8 mouse cellular contexts compared by ENCODE assay signal in the genomic region with DNA sequence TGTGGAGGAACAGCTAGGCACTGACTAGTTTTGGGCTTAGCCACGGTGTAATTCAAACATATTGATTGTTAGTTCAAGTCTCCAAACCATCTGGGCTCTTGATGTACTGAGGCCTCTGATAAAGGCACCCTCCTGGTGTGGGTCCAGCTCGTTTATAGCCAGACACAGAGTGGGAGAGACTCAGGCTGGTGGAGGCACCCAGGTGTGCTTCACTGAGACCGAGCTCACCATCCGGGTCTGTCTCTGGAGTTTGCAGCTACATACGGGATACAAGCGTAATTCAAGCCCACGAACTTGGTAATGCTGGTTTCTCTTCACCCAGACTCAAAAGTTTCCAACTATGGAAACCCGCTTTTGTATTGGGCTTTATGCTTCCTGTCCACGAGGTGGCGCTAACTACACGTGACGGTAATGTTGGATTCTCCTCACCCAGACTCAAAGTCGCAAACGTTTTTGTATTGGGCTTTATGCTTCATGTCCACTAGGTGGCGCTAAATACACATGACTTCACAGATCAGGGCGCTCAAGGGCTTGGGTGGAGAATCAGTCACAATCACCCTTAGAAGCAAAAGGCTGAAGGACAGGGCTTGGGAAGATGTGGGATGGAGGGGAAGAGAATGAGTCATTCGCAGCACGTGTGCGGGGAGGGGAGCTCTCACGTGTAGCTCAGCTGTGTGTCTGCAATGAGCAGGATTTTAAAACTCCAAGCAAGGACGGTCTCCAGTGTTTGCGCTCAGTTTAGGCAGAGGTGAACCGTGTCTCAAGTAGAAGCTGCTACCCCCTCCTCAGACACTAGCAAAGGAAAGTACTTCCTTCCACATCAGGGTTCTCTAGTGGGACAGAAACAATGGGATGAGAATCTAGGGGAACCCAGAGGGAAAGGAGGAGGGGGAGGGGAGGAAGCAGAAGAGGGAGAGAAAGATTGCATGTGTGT. TPM values are rescaled to one million over a fixed set of nuclear protein-coding genes. Genes with fewer than 3 reads are reported as not detected.
A peak's percentile ranks its signal among the peaks of the same experiment; 100 is the strongest.
DNase-seq lines count a peak whose midpoint lies in the region; ATAC-seq and TF ChIP-seq lines count a peak whose summit lies in the region.

No protein-coding gene starts in this region.

- 0 out of 4 replicates have a peak, but pooled peaks cover 0 to 2% of the 10 kb centered on the region in 2 experiments for H3K4me1 ChIP-seq in ES-E14 (ENCODE audit: control insufficient read depth in 2 of 2, insufficient read depth in 2 of 2, low read length in 2 of 2, poor library complexity in 1 of 2)
- H3K4me1 ChIP-seq in forebrain, embryonic 16.5 days (replicated peaks; ENCODE audit: control insufficient read depth, insufficient read depth, low read length): no peaks in the 10 kb centered on the region
- no peaks in the 10 kb centered on the region for H3K4me1 ChIP-seq in thymus, adult 2 months (replicated peaks; ENCODE audit: control insufficient read depth, insufficient read depth, low read length)

- 23% methylated on average over 23 of the region's 23 CpGs for WGBS in forebrain, embryonic 16.5 days
- 25% methylated on average over 23 of the region's 23 CpGs for WGBS in thymus, adult 2 months

- no peaks in the 10 kb centered on the region for H3K36me3 ChIP-seq in ES-E14 (ENCODE audit: control insufficient read depth, insufficient read depth, low read length, poor library complexity, severe bottlenecking)
- no peaks in the 10 kb centered on the region for H3K36me3 ChIP-seq in forebrain, embryonic 16.5 days (ENCODE audit: control insufficient read depth, insufficient read depth)
- H3K36me3 ChIP-seq in thymus, adult 2 months (ENCODE audit: control insufficient read depth, insufficient read depth, low read length): no peaks in the 10 kb centered on the region

- no peaks in the 10 kb centered on the region for H3K9me3 ChIP-seq in ES-E14 (ENCODE audit: control insufficient read depth, insufficient read depth, low read depth, low read length)
- H3K9me3 ChIP-seq in forebrain, embryonic 16.5 days (ENCODE audit: control insufficient read depth, low read length): no peaks in the 10 kb centered on the region

- H3K4me2 ChIP-seq in forebrain, embryonic 16.5 days (ENCODE audit: low read length): no peak overlapping the region

- H3K27me3 ChIP-seq in forebrain, embryonic 16.5 days (replicated peaks; ENCODE audit: control insufficient read depth, insufficient read depth, low read length): no peaks in the 10 kb centered on the region
- H3K27me3 ChIP-seq in thymus, adult 2 months (ENCODE audit: control insufficient read depth, insufficient read depth, low read length): no peaks in the 10 kb centered on the region

- no peak for TF ChIP-seq CTCF in thymus, adult 2 months (IDR thresholded peaks at IDR 0.05; ENCODE audit: borderline replicate concordance, control insufficient read depth, extremely low read depth, insufficient read depth, low read length, poor library complexity)

- no peak for TF ChIP-seq POLR2A in thymus, adult 2 months (IDR thresholded peaks at IDR 0.05; ENCODE audit: control insufficient read depth, extremely low read depth, insufficient read depth, low read length, poor library complexity)

- H3K9ac ChIP-seq in ES-E14 (ENCODE audit: insufficient read depth, low read depth, low read length, poor library complexity, severe bottlenecking): no peak overlapping the region
- no peak overlapping the region for H3K9ac ChIP-seq in forebrain, embryonic 16.5 days (replicated peaks; ENCODE audit: low read depth, low read length)

- in situ Hi-C loops in ES-E14 (cut with MboI; ENCODE audit: low sequenced_read_pairs in 2 of 2, unreplicated experiment in 2 of 2): no loop called here

- peak; percentile 95 for ATAC-seq in forebrain, embryonic 16.5 days
- ATAC-seq in neutrophil, adult 5-6 weeks (ENCODE audit: extremely low read depth, insufficient number of reproducible peaks, low FRiP score, poor library complexity, severe bottlenecking): peak; percentile 65

- DNase-seq in ES-E14 (ENCODE audit: low read depth, low spot score): peak; percentile 95
- DNase-seq in cerebellum, adult 18-20 months: peak; percentile 90
- peak; percentile 30 for DNase-seq in heart, postnatal 25 days (ENCODE audit: low spot score)
- peak; percentile 86 for DNase-seq in layer of hippocampus, adult 11-12 months (ENCODE audit: low spot score)
- peak; percentile 78 to 87 for DNase-seq in lung, adult 18-20 months
- peak; percentile 70 for DNase-seq in thymus, adult 2 months

- H3K4me3 ChIP-seq in ES-E14 (ENCODE audit: insufficient read depth in 1 of 2, low read depth in 1 of 2, low read length in 2 of 2, poor library complexity in 1 of 2, severe bottlenecking in 1 of 2): no peak overlapping the region
- no peak overlapping the region for H3K4me3 ChIP-seq in forebrain, embryonic 16.5 days (replicated peaks; ENCODE audit: low read length)
- H3K4me3 ChIP-seq in thymus, adult 2 months (ENCODE audit: control insufficient read depth, insufficient read depth, low read length): no peak overlapping the region

- intact Hi-C loops in heart, postnatal 25 days (cut with DNase I): loop anchor here (2.0 to 5.0 kb wide), 2 partner anchors 131 to 1027 kb away; no protein-coding TSS in a partner anchor

- no peak overlapping the region for H3K27ac ChIP-seq in ES-E14 (ENCODE audit: insufficient read depth, low read depth, low read length, poor library complexity, severe bottlenecking)
- no peak overlapping the region for H3K27ac ChIP-seq in forebrain, embryonic 16.5 days (ENCODE audit: low read length)
- no peak overlapping the region for H3K27ac ChIP-seq in thymus, adult 2 months (ENCODE audit: control insufficient read depth, insufficient read depth, low read length)

TF ChIP-seq in ES-E14, 5 proteins besides CTCF, POLR2A, EP300 and RAD21:
- TF ChIP-seq MAFK (IDR thresholded peaks at IDR 0.05; ENCODE audit: insufficient read depth, low read depth, low read length) (peak; percentile 21; the same call in 1 of the 2 replicates), ZNF384 (IDR thresholded peaks at IDR 0.05; ENCODE audit: low read depth, low read length) (no peak), ZC3H11A (IDR thresholded peaks at IDR 0.05; ENCODE audit: borderline replicate concordance, low read depth, low read length) (peak; percentile 95)

RNA-seq across cellular contexts. Expression of a gene that starts 40.0 kb away (rescaled TPM):
- 0.04 and 0.11 TPM in 2 replicates for total RNA-seq in ES-E14 (2012; rRNA removed)
- 0.40 and 0.49 TPM in 2 replicates for polyA plus RNA-seq in forebrain, embryonic 16.5 days (2015; fragmentation: Nextera tagmentation; extraction: Ambion mirVana)
- total RNA-seq in heart, postnatal 25 days (2021): under 1 TPM; 0.60 to 0.73 TPM
- total RNA-seq in neutrophil, adult 5-6 weeks (2017): not detected in 2 replicates
- 0.03 TPM in 2 replicates for polyA plus RNA-seq in thymus, adult 2 months (2012; rRNA removed)

RNA-seq across cellular contexts. Expression of a gene that starts 44.7 kb away (rescaled TPM):
- 28.0 and 51.9 TPM in 2 replicates for total RNA-seq in ES-E14 (2012; rRNA removed)
- polyA plus RNA-seq in forebrain, embryonic 16.5 days (2015; fragmentation: Nextera tagmentation; extraction: Ambion mirVana): 18.7 and 20.5 TPM in 2 replicates
- under 1 TPM in 1 of 2 experiments, not detected in 1; 0.18 TPM for total RNA-seq in heart, postnatal 25 days (2021)
- 1.0 TPM in 1 of 2 replicates, not detected in the other for total RNA-seq in neutrophil, adult 5-6 weeks (2017)
- 1.1 and 1.6 TPM in 2 replicates for polyA plus RNA-seq in thymus, adult 2 months (2012; rRNA removed)

RNA-seq across cellular contexts. Expression of a gene that starts 52.2 kb away (rescaled TPM):
- 2.0 and 2.9 TPM in 2 replicates for total RNA-seq in ES-E14 (2012; rRNA removed)
- 3.1 and 5.6 TPM in 2 replicates for polyA plus RNA-seq in forebrain, embryonic 16.5 days (2015; fragmentation: Nextera tagmentation; extraction: Ambion mirVana)
- total RNA-seq in heart, postnatal 25 days (2021): under 1 TPM; 0.44 to 0.50 TPM
- total RNA-seq in neutrophil, adult 5-6 weeks (2017): not detected in 2 replicates
- 0.19 and 0.34 TPM in 2 replicates for polyA plus RNA-seq in thymus, adult 2 months (2012; rRNA removed)

Comparison
In these comparisons a context has a peak if more than half of its experiments do, and no peak if none do; other contexts are left out.
1. DNase-seq: peak in every context shown above with its lines; median percentile 95 in ES-E14; 90 in cerebellum, adult 18-20 months; 86 in layer of hippocampus, adult 11-12 months; 82 in lung, adult 18-20 months; 70 in thymus, adult 2 months; 30 in heart, postnatal 25 days.
2. RNA of a gene that starts 44.7 kb away (total RNA-seq): 28.0 to 51.9 TPM in ES-E14; 1.0 TPM in neutrophil, adult 5-6 weeks and 0.18 TPM in heart, postnatal 25 days; every median in the first group is over 10 times any median in the second.